Mouse (Mus musculus) embryo, embryonic 9.5 days (tissue): ENCODE data around the gene Tas2r118.

Experiments used
- DNase-seq: peaks from one replicate; pipeline ENCODE4 v3.0.0-alpha.2; 2017; ENCODE audit errors: extremely low spot score

Tas2r118 gene

DNA sequence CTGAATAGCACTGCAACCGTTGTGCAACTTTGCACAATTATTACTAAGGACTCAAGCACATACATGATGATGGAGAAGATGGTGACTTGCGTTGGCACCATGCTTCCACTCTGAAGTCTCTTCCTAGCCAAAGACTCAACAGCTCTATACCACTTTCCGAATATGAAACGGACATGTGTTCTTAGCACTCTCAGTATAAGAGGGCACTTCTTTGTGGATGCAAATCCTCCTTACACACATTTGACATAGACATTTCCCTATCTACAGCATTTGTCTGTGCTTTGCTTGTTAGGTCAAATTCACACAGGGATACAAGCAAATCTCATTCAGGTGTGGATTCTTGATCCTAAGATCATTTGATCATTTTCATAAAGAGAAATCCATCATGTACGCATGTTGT, at the start of gene Tas2r118:
Tas2r118 (minus strand) TSS at position 101 of the 400 bp plus-strand sequence.
- no peak for DNase-seq

DNA sequence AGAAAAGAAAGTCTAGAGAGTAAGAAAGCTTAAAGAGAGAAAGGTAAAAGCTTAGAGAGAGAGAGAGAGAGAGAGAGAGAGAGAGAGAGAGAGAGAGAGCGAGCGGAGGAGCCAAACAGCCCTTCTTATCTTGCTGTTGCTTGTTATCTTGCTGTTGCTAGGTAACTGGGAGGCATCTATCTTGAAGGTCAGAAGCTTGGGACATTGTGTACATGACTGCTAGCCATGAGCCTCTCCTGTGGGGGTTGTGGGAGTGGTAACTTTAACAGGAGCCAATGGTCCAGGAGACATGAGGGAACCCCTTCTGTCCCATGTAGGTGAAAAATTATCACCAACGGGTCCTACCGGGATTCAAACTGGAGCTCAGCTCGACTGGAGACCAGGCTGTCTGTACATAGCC, 48.5 kb upstream of the Tas2r118 start:
- DNase-seq, result no peak

DNA sequence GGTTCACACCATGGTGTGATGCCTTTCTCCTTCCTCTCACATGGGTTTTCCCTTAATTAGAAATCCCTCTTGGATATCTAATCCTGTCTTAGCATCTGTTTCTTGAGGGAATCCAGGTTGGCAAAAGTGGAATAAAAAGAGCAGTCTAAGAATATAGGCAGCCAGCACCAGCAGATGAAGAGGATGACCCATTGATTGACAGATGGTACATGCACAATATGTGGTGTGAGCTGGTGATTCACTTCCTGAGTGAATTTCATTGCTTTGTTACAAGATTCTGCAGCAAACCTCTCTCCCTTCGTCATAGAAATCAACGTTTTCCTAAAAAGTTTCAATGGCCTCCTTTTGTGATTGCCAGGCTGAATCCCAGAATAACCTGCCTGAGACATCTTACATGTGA, 23.4 kb upstream of the Tas2r118 start:
- no peak for DNase-seq

DNA sequence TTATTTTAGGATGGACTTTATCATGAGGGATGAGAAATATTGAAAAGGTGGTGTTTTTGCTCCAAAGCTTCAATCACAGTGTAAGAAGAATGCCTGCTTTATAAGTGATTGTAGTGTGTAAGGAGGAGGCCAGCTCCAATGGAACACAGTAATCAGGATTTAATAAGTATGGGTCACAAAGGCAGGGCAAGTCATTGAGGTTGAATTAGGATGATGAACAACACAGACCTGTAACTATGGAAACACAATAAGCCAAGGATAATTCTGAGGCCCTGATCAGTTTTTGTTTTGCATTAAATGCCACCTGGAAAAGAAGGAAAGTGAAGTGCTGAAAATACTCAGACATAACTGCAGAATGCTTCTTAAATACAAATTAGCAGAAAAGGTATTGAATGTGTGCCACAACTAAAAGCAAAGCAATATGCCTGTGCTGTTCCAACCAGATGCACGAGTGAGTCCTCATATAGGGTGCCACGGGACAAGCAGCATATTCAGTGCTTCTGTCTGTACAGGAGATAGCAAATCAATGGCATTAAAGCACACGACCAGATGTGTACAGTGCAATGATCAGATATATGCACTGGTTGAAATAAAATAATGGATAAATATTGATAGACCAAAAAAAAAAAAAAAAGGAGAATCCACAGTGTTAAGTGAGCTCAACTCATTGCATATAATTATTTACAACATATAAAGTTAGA, 21.0 kb upstream of the Tas2r118 start:
- DNase-seq, result no peak

DNA sequence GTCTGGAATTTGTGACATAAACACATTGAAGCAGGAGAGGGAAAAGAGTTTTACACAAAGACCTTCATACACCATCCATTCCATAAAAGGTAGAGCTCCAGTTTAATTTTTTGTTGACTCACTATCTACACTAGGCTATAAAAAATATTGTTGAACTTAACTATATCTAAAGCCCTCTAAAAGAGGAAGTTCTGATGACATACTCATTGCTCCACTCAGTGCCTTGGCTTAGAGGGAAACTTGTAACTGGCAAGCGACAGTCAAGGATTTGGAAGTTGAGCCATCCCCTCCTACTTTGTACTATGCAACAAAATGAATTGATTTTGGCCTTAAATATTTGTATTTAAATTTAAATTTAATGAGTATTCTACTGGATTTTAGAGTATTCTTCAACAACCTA, 16.4 kb upstream of the Tas2r118 start:
- no peak for DNase-seq

DNA sequence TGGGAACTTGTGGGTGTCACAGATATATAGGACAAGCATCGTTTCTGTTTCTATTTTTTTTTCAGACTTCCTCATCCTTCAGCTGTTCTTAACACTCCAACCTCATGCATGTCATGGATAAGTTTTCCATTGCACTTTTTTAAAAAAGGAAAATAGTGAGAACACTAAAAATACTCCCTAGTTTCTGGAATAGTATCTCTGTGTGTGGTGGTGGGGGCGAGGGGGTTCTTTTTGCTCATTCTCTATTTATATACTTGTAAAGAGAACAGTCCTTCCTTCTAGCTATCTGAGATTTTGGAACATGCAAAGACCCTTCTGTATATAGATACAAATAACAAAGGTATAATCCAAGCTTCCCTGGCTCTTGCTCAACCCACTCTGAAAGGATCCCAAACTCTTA, 2.9 kb downstream of the Tas2r118 start:
- no peak for DNase-seq

DNA sequence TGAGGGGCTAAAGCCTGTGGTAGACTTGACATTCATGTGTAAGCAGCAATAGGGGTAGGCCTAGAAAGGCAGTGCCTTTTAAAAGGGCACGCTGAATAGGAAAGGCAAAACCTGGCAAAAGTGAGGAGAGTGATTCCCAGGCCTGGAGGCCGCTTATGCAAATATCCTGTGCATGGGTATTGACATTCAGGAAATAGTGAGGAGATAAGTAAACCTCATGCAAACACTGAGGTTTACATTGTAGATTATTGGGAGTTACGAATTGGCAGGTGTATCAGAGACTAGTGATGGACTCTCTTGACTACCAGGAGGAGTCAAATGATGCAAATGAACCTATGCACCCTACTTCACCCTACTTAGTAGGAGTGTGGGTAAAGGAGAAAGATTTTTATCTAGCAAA, 3.9 kb downstream of the Tas2r118 start:
- DNase-seq, result no peak

DNA sequence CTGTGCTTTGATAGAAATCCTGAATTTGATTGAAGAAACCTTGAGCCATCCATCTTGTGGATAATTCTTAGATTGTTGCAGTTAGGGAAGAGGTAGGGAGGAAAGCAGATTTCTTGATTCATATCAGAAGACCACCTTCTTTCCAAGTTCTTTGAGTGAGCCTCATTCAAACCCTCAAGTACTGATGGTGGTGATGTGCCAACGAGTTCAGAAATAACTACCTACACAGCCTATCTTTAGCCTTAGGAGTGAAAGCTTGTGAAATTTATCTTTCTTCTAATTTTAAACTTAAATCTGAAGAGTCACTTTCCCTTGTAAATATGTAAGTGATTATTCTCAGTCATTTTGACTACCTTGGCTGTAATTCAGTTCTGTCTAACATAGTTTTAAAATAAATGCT, 6.1 kb downstream of the Tas2r118 start:
- DNase-seq, result no peak

DNA sequence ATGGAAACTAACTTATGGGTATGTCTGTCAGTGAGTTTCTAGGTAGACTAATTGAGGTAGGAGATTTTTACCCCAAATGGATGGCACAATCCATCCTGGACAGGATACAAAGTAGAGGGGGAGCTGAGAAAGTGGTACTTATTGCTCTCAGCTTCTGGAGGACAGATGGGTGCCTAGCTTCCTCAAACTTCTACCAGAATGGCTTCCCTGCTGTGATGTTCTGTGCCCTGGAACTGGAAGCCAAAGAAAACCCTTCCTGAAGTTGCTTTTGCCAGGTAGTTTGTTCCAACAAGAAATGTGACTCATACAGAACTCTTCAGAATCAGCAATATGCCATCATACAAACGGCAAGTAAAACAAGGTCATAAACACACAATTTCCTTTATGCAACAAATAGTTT, 29.1 kb downstream of the Tas2r118 start:
- DNase-seq, result no peak

DNA sequence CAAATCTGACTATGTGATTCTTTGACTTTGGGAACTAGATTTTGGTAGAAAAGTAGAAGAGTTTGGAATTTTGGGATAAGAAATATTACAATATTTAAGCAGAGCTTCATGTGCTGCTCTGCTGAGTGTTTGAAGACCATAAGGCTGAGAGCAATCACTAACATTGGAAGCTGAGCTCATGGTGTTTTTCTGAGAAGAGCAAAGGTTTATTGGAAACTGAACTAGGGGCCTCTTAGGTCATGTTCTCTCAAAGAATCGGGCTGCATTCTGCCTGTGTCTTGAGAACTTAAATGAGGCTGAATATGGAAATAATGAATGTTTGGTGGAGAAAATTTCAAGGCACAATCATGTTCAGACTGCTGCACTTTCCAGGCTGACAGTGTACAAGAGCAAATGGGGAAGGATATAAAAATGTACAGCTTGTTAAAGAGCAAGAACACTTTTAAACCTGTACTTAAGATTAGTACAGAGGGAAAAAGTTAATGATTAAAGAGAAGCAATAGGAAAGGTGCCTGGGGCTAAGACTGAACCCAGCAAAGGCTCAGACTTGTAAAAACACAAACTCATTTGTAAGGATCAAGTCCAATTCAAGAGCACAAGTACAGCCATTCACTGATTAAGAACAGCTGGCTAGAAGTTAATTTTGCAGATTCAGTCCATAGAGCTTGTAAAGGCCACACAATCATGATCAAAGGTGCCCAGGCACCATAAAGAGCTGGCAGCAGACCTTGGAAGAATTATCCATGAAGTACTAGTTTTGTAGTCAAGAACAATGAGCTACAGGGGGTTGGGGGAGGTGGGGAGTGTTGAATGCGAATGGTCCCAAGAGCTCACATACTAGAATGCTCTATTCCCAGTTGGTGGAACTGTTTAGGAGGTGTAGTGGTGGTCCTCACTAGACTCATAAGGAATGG, 31.0 kb downstream of the Tas2r118 start:
- no peak for DNase-seq

DNA sequence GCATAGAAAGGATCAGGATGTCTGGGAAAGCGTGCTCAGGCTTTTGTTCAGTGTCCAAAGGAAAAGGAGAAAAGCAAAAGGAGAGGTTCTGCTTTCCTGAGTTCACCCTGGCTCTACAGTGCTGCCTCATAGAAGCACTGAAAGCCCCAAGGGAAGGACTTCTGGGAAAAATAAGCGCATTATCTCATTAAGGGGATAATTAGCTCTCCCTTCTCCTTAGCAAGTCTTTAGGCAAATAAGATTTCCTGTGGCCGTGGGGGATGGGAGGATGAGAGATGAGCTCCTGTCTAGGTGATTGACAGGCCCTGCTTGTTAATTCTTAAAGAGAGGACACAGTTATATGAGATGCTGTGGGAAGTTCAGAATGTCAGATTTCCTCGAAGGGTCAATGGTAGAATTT, 33.4 kb downstream of the Tas2r118 start:
- DNase-seq, result no peak

DNA sequence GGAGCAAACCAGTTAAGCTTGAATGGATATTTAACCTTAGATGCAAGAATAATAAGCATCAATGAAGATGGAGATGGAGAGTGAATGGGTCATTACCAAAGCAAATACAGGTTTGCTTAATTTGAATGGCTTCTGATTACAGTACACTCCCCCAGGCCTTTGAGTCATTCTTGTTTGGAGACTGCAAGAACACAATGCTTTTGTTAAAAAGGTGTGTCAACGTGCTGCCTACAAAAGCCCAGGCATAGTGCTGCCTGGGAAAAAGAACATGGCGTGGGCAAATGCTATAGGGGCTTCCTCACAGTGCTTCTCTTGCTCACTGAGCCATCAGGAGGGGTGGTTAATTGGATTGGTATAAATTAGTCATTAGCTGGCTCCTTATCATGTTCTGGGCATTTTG, 46.1 kb downstream of the Tas2r118 start:
- DNase-seq, result no peak
